Mouse (Mus musculus): ENCODE results near the gene Rora. TPM values are rescaled to one million over a fixed set of nuclear protein-coding genes. Genes with fewer than 3 reads are reported as not detected.

Gene Rora
- polyA plus RNA-seq, 1 experiment = 10.7 TPM

DNA sequence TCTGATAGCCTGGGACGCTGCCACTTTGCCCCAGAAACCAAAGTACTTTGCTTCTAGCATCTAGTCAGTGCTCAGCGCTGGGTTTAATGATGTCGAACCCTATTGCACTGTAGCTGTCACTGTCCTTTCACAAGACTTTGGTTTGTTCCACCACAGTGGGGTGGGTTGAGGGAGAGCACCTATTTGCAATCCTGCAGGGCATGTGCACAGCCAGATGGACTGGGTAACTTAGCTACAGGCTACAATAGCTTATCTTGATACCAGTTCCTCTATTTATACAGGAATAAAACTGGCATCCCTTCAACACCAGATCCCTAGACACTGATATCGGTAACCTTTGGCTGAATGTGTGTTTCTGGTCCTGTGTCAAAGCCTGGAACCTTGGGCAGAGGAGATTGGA lies 366.8 kb downstream of the Rora start:
- H3K27ac ChIP-seq (replicated peaks; ENCODE audit: low read depth, low read length) = no peak overlapping the region
- no peak overlapping the region for H3K4me3 ChIP-seq (ENCODE audit: insufficient read depth, low read depth, low read length)
- peaks cover 4% of the 10 kb centered on the region; the same call in 1 of the 2 replicates for H3K4me1 ChIP-seq (ENCODE audit: control insufficient read depth, insufficient read depth, insufficient read length, low read length)

DNA sequence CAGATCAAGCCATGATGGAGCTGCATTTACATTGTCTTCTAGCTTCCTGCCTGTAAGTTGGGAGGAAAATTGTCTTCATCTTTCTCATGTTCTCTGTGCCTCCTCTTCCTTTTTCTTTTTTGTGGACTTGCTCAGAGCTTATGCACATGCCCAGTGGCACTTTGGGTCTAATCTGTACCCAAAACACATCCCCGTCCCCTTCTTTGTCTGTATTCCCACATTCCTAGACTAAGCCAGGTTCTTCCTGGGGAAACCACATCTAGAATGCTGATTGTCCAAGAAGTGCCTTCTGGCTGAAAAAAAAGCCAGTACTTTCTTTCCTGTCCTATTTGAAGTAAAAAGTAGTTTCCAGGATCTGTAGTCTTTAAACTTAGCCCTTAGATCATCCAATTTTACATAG lies 367.9 kb downstream of the Rora start:
- Histone ChIP-seq H3K27ac (replicated peaks; ENCODE audit: low read depth, low read length) (no peak overlapping the region), H3K4me1 (ENCODE audit: control insufficient read depth, insufficient read depth, insufficient read length, low read length) (peaks cover 4% of the 10 kb centered on the region; the same call in 1 of the 2 replicates), H3K4me3 (ENCODE audit: insufficient read depth, low read depth, low read length) (no peak overlapping the region)

DNA sequence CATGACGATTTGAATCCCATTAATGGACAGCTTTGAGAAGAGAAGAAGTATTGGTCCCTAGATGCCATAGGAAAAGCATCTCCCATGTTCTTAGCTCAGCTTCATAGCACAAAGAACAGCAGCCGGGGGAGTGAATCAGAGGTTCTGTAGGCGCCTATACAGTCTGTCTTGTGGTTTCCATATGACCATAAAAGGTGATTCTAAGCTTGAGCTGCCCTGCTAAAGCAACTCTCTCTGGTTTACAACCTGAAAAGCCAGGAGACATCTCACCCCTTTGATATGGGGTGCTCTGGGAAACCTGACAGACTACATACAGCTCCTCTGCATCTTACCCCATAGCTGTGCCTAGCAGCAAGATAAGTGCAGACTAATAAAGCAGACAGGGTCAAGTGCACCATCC lies 369.7 kb downstream of the Rora start:
- H3K27ac ChIP-seq (replicated peaks; ENCODE audit: low read depth, low read length) = no peak overlapping the region
- no peak overlapping the region for H3K4me3 ChIP-seq (ENCODE audit: insufficient read depth, low read depth, low read length)
- H3K4me1 ChIP-seq (ENCODE audit: control insufficient read depth, insufficient read depth, insufficient read length, low read length) = peaks cover 10% of the 10 kb centered on the region

DNA sequence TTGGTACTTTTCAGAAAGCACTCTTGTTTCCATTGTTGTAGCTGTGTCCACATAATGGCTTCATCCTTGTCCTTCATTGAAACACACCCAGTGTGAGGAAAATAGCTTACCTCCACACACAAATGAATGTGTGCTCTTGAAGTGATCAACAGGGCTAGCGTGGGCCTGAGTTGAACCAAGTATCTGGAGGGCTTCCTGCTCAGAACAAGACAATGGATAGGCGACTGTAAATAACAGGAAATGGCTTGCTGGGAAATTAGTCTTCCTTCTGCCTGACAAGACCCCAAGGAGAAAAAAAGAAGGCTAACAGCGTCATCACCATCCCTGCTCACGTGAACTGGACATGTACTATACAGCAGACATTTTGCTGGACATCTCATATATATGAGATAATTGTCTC lies 374.6 kb downstream of the Rora start:
- Histone ChIP-seq H3K4me3 (ENCODE audit: insufficient read depth, low read depth, low read length) (no peak overlapping the region), H3K4me1 (ENCODE audit: control insufficient read depth, insufficient read depth, insufficient read length, low read length) (peaks cover 8% of the 10 kb centered on the region), H3K27ac (replicated peaks; ENCODE audit: low read depth, low read length) (no peak overlapping the region)

DNA sequence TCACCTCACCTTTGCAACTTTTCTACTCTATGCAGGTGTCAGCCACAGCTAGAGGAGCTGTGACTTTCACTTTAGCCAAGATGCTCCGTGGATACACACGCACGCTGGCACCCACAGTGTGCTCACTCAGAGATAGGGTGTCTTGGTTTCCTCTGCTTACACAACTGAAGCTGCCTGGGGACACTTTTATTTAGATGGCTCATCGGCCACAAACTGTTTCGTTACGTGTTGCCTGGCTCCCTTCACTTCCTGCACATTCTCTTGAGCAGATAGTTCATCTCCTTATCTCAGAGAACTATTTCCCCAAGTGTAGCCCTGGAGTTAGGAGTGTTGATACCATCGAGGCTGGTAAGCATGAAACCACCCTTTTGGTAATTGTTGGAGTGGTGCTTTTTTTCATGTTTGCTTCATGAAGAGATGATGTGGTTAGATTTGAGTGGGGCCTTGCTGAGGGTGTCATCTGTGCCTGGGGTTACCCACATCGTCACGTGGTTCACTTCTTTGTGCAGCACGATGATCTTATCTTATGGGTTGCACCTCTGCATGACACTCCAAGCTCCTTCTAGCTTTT lies 380.8 kb downstream of the Rora start:
- no peaks in the 10 kb centered on the region for H3K4me1 ChIP-seq (ENCODE audit: control insufficient read depth, insufficient read depth, insufficient read length, low read length)
- H3K27ac ChIP-seq (replicated peaks; ENCODE audit: low read depth, low read length) = no peak overlapping the region
- no peak overlapping the region for H3K4me3 ChIP-seq (ENCODE audit: insufficient read depth, low read depth, low read length)

DNA sequence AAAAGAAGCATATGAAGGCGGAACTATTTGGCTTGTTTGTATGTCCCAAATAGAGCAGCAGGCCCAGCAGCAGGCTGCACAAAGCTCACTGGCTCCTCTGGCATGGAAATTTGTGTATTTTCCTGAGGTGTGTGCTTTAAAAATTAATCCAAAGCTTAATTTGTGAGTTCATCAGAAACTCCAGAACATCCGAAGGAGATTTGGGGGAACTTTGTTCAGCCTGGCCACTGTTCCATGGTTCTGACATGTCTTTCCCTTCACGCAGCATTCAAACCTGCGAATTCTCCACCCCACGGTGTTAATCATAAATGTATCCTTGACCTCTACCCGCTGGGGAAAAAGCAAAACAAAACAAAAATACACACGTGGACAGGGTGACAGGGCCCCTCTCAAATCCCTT lies 381.9 kb downstream of the Rora start:
- Histone ChIP-seq H3K4me1 (ENCODE audit: control insufficient read depth, insufficient read depth, insufficient read length, low read length) (no peaks in the 10 kb centered on the region), H3K27ac (replicated peaks; ENCODE audit: low read depth, low read length) (no peak overlapping the region), H3K4me3 (ENCODE audit: insufficient read depth, low read depth, low read length) (no peak overlapping the region)

DNA sequence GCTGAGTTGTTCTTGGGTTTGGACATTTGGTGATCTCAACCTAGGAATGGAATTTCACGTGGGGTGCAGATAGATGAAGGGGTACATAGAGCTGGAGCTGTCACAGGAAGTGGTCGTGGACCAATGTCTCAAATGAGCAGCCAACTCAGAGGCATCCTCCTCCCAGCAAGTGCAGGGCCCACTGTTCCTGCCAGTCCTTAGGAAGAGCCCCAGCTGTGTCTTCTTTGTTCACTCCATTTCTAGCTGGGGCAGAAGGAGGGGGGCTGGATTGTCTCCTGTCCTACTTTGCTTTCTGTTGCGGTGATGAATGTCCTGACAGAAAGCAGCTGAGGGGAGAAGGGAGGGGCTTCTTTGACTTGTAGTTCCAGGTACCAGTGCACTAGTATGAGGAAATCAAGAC lies 382.7 kb downstream of the Rora start:
- no peak overlapping the region for H3K4me3 ChIP-seq (ENCODE audit: insufficient read depth, low read depth, low read length)
- H3K4me1 ChIP-seq (ENCODE audit: control insufficient read depth, insufficient read depth, insufficient read length, low read length) = no peaks in the 10 kb centered on the region
- no peak overlapping the region for H3K27ac ChIP-seq (replicated peaks; ENCODE audit: low read depth, low read length)

DNA sequence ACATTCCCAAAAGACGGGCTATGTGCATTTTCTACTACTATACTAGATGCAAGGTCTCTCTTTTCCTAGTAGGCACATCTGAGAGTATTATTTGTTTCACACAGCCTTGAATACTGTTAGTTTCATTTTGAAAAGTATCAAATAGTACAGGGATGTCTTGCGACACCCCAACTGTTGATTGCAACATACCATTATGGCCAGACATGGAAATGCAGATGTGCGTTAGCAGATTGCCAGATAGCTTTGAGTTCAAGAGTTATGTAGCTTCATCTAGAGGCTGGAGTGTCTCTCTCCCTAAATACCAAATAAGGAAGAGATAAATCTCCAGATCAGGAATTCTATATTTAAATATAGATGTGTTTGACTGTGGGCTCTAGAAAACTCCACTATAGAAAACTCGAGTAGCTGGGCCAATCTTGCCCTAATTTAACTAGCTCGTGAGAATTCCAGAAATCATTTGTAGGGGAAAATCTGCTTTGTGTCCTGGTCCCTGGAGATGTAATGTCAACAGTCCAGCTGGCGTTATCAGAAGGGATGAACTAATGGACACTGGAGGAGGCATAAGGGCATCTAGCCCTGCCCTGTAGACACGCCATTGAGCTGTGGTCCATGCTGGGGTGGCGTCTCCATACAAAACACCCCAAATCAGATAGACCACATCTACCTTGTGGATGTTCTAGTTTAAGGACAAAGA lies 390.5 kb downstream of the Rora start:
- H3K4me1 ChIP-seq (ENCODE audit: control insufficient read depth, insufficient read depth, insufficient read length, low read length) = no peaks in the 10 kb centered on the region
- peak overlapping the region; percentile 52 for H3K27ac ChIP-seq (replicated peaks; ENCODE audit: low read depth, low read length)
- no peak overlapping the region for H3K4me3 ChIP-seq (ENCODE audit: insufficient read depth, low read depth, low read length)

DNA sequence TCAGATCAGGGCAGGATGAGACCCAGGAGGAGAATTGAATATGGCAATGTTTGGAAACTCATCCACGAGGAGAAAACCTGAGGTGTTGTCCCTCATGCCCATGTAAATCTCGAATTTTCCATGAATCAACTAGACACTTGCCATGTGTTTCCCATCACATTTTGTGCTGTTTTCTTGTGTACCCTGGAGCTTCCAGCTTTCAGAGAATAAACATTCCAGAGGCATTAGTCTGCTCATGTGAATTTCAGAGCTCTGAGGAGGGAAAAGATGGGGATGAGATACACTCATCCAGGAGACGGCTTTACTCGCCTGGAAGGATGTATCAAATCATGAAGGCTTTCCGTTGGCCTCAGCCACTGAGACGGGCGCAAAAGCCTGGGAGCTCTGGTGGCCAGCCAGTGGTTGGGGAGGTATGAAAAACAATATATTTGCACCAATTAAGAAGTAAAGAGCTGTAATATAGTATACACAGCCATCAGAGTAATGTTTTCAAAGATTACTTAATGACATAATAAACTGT lies 391.1 kb downstream of the Rora start:
- no peaks in the 10 kb centered on the region for H3K4me1 ChIP-seq (ENCODE audit: control insufficient read depth, insufficient read depth, insufficient read length, low read length)
- peak overlapping the region; percentile 52 for H3K27ac ChIP-seq (replicated peaks; ENCODE audit: low read depth, low read length)
- H3K4me3 ChIP-seq (ENCODE audit: insufficient read depth, low read depth, low read length) = no peak overlapping the region

DNA sequence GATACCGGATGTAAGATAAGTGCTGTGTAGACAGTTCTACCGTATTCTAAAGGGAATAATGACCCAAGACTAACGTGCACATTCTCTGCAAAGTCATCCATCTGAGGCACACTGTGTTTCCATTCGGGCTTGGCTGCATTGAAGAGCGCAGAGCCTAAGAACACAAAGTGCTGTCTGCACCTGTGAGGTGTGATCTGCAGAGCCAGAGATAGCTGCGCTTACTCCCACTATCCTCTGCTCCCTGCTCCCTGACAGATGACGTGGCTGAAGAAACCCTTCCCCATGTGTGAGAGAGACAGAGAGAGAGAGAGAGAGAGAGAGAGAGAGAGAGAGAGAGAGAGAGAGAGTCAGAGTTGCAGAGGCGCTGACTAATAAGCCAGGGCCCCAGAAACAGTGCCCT lies 392.3 kb downstream of the Rora start:
- H3K27ac ChIP-seq (replicated peaks; ENCODE audit: low read depth, low read length) = no peak overlapping the region
- no peaks in the 10 kb centered on the region for H3K4me1 ChIP-seq (ENCODE audit: control insufficient read depth, insufficient read depth, insufficient read length, low read length)
- no peak overlapping the region for H3K4me3 ChIP-seq (ENCODE audit: insufficient read depth, low read depth, low read length)

DNA sequence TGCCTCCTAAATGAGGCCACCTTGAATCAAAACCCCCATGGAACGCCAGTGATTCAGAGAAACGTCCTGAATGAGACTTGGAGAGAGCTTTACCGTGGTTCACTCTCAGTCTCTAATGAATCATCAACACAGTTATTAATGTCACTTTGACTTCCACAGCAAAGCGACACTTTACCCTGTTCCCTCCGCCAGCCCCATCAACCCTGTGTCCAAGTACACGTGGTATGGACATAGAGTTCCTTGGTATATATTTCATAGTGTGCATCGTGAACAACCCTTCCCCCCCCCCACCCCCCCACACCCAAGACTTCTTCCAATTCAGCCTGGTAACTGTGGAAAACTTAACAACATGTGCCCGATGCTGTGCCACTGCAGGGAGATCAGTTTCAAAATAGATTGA lies 397.3 kb downstream of the Rora start:
- no peaks in the 10 kb centered on the region; the same call in 1 of the 2 replicates for H3K4me1 ChIP-seq (ENCODE audit: control insufficient read depth, insufficient read depth, insufficient read length, low read length)
- no peak overlapping the region for H3K27ac ChIP-seq (replicated peaks; ENCODE audit: low read depth, low read length)
- no peak overlapping the region for H3K4me3 ChIP-seq (ENCODE audit: insufficient read depth, low read depth, low read length)

DNA sequence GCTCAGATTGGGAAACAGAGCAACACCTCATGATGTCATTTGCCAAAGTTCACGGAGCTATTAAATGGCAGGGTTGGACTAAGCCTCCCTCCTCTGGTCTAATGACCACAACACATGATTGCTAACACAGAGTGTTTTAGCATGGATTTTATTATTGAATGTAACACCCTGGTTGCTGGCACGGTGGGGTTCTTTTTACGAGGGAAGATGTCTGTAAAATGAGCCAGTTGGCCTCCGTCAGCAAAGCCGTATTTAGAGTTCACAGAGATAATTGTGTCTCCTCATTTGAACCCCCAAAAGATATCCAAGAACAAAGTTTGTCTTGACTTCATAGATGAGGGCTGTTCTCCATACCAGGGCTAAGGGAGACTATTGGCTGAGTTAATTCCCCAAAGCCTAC lies 398.3 kb downstream of the Rora start:
- Histone ChIP-seq H3K27ac (replicated peaks; ENCODE audit: low read depth, low read length) (no peak overlapping the region), H3K4me1 (ENCODE audit: control insufficient read depth, insufficient read depth, insufficient read length, low read length) (no peaks in the 10 kb centered on the region; the same call in 1 of the 2 replicates), H3K4me3 (ENCODE audit: insufficient read depth, low read depth, low read length) (no peak overlapping the region)

DNA sequence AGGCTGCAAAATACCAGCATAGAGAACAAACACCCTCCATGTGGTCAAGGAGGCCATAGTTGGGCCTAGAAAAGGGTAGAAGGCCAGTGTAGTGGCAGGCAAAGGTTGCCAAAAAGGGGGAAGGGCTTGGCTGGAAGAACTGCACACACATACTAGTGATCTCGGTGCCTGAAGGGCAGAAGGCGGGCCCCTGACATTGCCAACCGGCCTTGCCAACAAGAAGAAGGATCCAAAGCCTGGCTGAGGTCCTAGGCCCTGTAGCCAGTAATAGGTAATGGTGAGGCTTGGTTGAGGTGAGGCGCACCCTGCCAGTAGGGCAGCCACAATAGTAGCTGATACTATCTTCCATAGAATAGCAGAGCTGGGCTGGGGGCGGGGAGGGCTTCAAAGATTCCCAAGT lies 401.7 kb downstream of the Rora start:
- Histone ChIP-seq H3K4me1 (ENCODE audit: control insufficient read depth, insufficient read depth, insufficient read length, low read length) (no peaks in the 10 kb centered on the region; the same call in 1 of the 2 replicates), H3K27ac (replicated peaks; ENCODE audit: low read depth, low read length) (no peak overlapping the region), H3K4me3 (ENCODE audit: insufficient read depth, low read depth, low read length) (no peak overlapping the region)

DNA sequence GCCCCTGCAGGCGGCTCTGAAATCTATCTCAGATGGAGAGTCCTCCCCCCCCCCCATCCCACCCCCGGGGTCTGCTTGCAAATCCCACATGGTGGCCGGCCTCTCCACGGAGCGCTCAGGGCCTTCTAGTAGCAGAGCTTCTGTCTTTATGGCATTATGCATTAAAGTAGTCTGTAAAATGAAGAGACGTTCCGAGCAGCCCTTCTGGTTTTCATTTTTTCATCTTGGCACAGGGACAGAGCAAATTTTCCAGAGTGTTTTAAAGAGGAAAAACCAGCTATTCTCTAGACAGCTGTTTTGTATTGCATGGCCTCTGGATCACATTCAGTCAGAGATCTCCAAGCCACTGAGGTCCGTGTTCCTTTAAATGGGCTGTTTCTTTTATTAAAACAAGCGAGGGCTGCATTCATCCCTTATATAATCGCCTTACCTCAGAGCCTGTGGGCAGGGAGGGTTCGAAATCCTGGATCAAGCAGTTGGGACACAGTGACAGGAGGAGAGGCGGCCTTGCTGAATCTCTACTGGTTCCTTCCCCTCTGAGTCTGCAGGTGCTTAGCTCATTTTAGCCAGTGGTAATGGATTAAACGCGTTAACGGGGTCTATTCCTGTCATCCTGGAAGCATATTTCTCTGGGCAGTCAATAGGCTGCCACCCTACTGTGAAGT lies 417.7 kb downstream of the Rora start:
- 0 out of 2 replicates have a peak, but pooled peaks cover 2% of the 10 kb centered on the region for H3K4me1 ChIP-seq (ENCODE audit: control insufficient read depth, insufficient read depth, insufficient read length, low read length)
- peak overlapping the region; percentile 15; the same call in 1 of the 2 replicates for H3K27ac ChIP-seq (replicated peaks; ENCODE audit: low read depth, low read length)
- H3K4me3 ChIP-seq (ENCODE audit: insufficient read depth, low read depth, low read length) = peak overlapping the region; percentile 35

DNA sequence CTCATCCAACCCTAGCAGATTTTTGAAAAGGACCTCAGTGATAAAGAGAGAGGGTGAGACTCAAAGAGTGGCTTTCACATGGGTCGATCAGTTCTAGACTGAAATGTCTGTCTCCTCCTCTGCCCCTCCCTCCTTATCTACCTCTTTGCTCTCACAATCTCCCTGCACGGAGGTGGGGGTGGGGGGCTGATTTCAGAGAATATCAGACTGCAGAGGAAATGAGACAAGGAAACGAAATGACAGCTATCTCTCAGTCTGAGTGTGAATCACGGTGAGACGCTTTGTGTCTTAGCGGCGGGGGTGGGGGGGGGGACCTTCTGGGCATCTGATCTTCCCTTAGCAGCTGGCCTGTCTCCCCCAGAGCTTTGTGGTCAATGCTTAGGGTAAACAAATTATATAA lies 419.7 kb downstream of the Rora start:
- no peak overlapping the region for H3K4me3 ChIP-seq (ENCODE audit: insufficient read depth, low read depth, low read length)
- no peak overlapping the region for H3K27ac ChIP-seq (replicated peaks; ENCODE audit: low read depth, low read length)
- H3K4me1 ChIP-seq (ENCODE audit: control insufficient read depth, insufficient read depth, insufficient read length, low read length) = 0 out of 2 replicates have a peak, but pooled peaks cover 2% of the 10 kb centered on the region
